Mouse (Mus musculus) G1E (cell line): ENCODE results near the gene Zfp592.

Experiments used
- CTCF ChIP-seq: IDR thresholded peaks from 2 replicates; pipeline ENCODE4 v1.5.1; 2012; ENCODE audit warnings: low read depth, low read length, inconsistent platforms, mixed read lengths
- POLR2AphosphoS5 ChIP-seq: IDR thresholded peaks from 2 replicates; pipeline ENCODE4 v1.6.1; 2012; ENCODE audit warnings: low read depth, low read length, inconsistent platforms; ENCODE audit not compliant: insufficient replicate concordance

GRCm38 (mm10) chr7:80971419-80971818 is 22.1 kb upstream of the Zfp592 start:
- TF ChIP-seq POLR2AphosphoS5 (no peak), CTCF (no peak)
